Mouse (Mus musculus): ENCODE measurements around the gene Gm49322. TPM values are rescaled to one million over a fixed set of nuclear protein-coding genes. Genes with fewer than 3 reads are reported as not detected.

Gene Gm49322
- total and polyA plus RNA-seq, 3 experiments = 0.28 to 1.8 (median 1.1) TPM

DNA sequence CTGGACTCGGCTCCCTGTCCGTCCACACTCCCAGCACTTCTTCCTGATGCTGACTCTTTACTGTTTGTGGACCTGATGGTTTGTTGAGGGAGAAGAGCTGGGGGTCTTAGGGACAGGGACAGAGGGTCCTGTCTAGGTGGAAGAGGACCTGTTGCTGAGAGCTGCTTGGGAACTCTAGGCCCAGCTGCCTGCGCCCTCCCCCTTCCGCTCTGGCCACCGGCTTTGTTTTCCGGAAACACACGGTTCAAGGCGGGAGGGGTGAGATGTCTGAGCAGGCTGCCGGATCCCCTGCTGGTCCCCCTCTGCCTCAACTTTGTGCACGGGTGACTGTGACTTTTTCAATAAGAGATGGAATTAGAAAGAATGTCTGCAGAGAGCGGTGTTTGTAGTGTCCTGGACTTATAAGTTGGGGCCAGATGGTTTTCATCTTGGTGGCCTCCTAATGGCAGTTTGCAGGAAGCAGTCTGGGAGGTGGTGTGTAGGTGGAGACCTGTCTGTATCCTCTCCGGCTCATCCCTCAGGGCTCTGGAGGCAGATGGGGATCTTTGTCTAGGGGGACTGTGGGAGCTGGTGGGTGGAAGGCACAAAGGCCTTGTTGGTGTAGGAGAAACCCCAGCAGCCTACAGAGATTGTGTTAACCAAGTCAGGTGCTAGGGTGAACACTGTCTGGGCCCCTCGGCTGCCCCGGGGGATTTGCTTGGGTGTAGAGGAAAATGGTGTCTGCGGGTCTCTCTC is 17.8 kb downstream of the Gm49322 start:
- peak overlapping the region; percentile 87 to 99 (median 99) for H3K4me3 ChIP-seq (replicated peaks in 1 of 3; ENCODE audit: low read depth in 2 of 3, low read length in 2 of 3, poor library complexity in 1 of 3)
- H3K4me2 ChIP-seq (ENCODE audit: insufficient read depth, low read depth, poor library complexity, severe bottlenecking) = peak overlapping the region; percentile 66
- peak overlapping the region; percentile 99 for H3K9ac ChIP-seq (ENCODE audit: insufficient read depth, low read depth)
- H3K36me3 ChIP-seq (replicated peaks in 1 of 2; ENCODE audit: control insufficient read depth in 1 of 2, insufficient read depth in 1 of 2, low read length in 1 of 2) = peaks cover 3 to 41% of the 10 kb centered on the region in 2 experiments
- H3K27me3 ChIP-seq (replicated peaks) = no peaks in the 10 kb centered on the region
- dilution Hi-C loops (cut with MboI; ENCODE audit: extremely low pct_ligation_motif_present, extremely low pct_unique_long_range_greater_than_20kb, low sequenced_read_pairs) = no loop called here
- H3K27ac ChIP-seq (ENCODE audit: insufficient read depth, low read depth) = peak overlapping the region; percentile 78
- peaks cover 27 to 53% of the 10 kb centered on the region in 2 experiments for H3K4me1 ChIP-seq (ENCODE audit: control insufficient read depth in 1 of 2, insufficient read depth in 2 of 2)
- in situ Hi-C loops (cut with MboI; ENCODE audit: low pct_ligation_motif_present, low pct_unique_long_range_greater_than_20kb, low sequenced_read_pairs) = no loop called here
- no peak for TF ChIP-seq PAX5 (IDR thresholded peaks at IDR 0.05; ENCODE audit: low read length)
- TF ChIP-seq MYC (IDR thresholded peaks at IDR 0.05; ENCODE audit: low read depth, low read length) = peak; percentile 28; the same call in 1 of the 2 replicates
- TF ChIP-seq NRF1 (IDR thresholded peaks at IDR 0.05; ENCODE audit: low read depth, low read length) = peak; percentile 36; the same call in 1 of the 2 replicates
- TF ChIP-seq ZMIZ1 (IDR thresholded peaks at IDR 0.05; ENCODE audit: low read depth, low read length) = 0 out of 2 replicates have a peak, but pooled peaks have one; percentile 0
- TF ChIP-seq ETS1 (conservative IDR thresholded peaks at IDR 0.05; ENCODE audit: low read depth, low read length) = no peak
- TF ChIP-seq TCF12 (IDR thresholded peaks at IDR 0.05; ENCODE audit: low read depth, low read length) = 0 out of 2 replicates have a peak, but pooled peaks have one; percentile 24
- peak; percentile 91; the same call in 1 of the 2 replicates for TF ChIP-seq MAZ (IDR thresholded peaks at IDR 0.05; ENCODE audit: low read depth, low read length)
- TF ChIP-seq JUND (conservative IDR thresholded peaks at IDR 0.05; ENCODE audit: low read depth, low read length) = no peak
- TF ChIP-seq CHD2 (IDR thresholded peaks at IDR 0.05; ENCODE audit: low read length) = no peak; the same call in 1 of the 2 replicates
- TF ChIP-seq CTCF (conservative IDR thresholded peaks at IDR 0.05 in 1 of 2, IDR thresholded peaks at IDR 0.05 in 1 of 2; ENCODE audit: low read depth in 2 of 2, low read length in 2 of 2) = 0 out of 4 replicates have a peak, but pooled peaks of 1 of the 2 experiments have one; percentile 13
- TF ChIP-seq ELF1 (IDR thresholded peaks at IDR 0.05; ENCODE audit: low read depth, low read length) = peak; percentile 83
- peak; percentile 29 for TF ChIP-seq IRF4 (IDR thresholded peaks at IDR 0.05; ENCODE audit: low read depth, low read length)
- no peak for TF ChIP-seq KAT2A (IDR thresholded peaks at IDR 0.05; ENCODE audit: insufficient replicate concordance, low read length)
- TF ChIP-seq POLR2A (IDR thresholded peaks at IDR 0.05; ENCODE audit: low read depth, low read length) = 0 out of 2 replicates have a peak, but pooled peaks have one; percentile 41
- no peak for TF ChIP-seq EP300 (IDR thresholded peaks at IDR 0.05; ENCODE audit: low read length)
- TF ChIP-seq RCOR1 (conservative IDR thresholded peaks at IDR 0.05; ENCODE audit: low read depth, low read length) = no peak
- no peak for TF ChIP-seq USF2 (conservative IDR thresholded peaks at IDR 0.05; ENCODE audit: low read depth, low read length)
- TF ChIP-seq POLR2AphosphoS2 (IDR thresholded peaks at IDR 0.05; ENCODE audit: low read depth, low read length) = peak; percentile 38; the same call in 1 of the 2 replicates
- no peak for TF ChIP-seq CHD1 (IDR thresholded peaks at IDR 0.05; ENCODE audit: low read depth, low read length)
- peak; percentile 52 for TF ChIP-seq HCFC1 (IDR thresholded peaks at IDR 0.05; ENCODE audit: low read depth, low read length)
- TF ChIP-seq MXI1 (IDR thresholded peaks at IDR 0.05; ENCODE audit: low read depth, low read length) = peak; percentile 83
- no peak for TF ChIP-seq SMC3 (IDR thresholded peaks at IDR 0.05; ENCODE audit: low read depth, low read length)
- no peak; the same call in 1 of the 2 replicates for TF ChIP-seq MAX (IDR thresholded peaks at IDR 0.05; ENCODE audit: low read length)
- no peak for TF ChIP-seq ZKSCAN1 (IDR thresholded peaks at IDR 0.05; ENCODE audit: borderline replicate concordance, low read depth, low read length)
- TF ChIP-seq USF1 (IDR thresholded peaks at IDR 0.05; ENCODE audit: low read depth, low read length) = no peak
- TF ChIP-seq TBP (conservative IDR thresholded peaks at IDR 0.05; ENCODE audit: low read depth, low read length) = no peak
- peak; percentile 94 for TF ChIP-seq SIN3A (IDR thresholded peaks at IDR 0.05; ENCODE audit: low read length)
- H3K79me2 ChIP-seq (replicated peaks; ENCODE audit: control insufficient read depth, extremely low read depth, insufficient read depth, poor library complexity, severe bottlenecking) = peaks cover 33% of the 10 kb centered on the region
- DNase-seq (ENCODE audit: extremely low read depth) = peak; percentile 69
- no peaks in the 10 kb centered on the region for H3K9me3 ChIP-seq (replicated peaks; ENCODE audit: low read length)

Measured in CH12.LX (cell line).